Mouse (Mus musculus) lung, postnatal 36 days (tissue): Measurements from ENCODE around the gene Galnt6.

Source experiments
- DNase-seq: peaks from one replicate; pipeline ENCODE4 v3.0.0; 2022; ENCODE audit warnings: mixed read lengths

Galnt6 gene

DNA sequence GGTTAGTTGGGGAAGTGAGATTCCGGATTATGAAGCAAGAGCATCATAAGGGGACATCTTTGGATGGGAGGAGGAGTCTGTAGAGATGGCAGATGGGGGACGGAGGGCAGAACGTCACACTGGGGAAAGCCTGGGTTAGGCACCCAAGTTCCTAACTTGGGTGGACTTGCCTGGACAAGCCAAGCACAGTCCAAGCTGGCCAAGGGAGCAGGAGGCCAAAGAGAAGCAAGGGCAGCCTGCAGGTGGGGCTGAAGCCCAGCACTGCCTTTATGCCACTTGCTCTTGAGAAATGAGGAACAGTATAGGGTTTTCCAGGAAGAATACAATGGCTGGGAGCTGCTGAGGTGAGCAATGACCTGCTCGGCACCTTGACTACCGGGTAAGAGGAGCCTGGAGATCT lies 10.0 kb downstream of the Galnt6 start:
- DNase-seq = no peak

DNA sequence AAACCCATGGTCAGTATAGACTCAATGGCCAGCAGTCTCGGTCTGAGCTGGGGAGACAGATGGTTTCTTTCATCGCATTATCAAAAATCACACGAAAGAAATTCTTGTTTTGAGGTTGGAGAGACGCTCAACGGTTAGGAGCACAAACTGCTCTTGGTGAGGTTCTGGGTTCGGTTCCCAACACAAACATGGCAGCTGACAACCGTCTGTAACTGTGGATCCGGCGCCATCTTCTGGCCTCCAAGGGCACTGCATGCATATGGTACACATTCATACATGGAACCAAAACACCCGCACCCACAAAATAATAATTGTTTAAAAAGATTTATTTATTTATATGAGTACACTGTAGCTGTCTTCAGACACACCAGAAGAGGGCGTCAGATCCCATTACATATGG lies 10.6 kb downstream of the Galnt6 start:
- peak; percentile 17 for DNase-seq

DNA sequence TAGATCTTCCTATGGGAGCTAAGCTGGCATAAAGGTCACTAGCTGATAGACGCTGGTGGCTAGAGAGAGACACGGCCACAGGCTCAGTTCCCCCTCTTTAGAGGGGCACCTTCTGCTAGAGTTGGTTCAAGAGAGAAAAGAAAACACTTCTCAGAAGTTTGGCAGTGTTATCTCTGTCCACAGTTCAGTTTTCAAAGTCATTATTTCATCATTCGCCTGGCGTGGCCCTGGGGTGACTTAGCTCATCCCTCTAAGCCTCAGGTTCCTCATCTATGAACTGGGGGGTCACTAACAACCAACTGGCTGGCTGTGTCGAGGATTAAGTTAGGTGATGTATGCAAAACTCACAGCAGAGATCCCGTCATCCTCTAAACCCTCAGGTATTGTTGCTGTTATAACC lies 11.2 kb downstream of the Galnt6 start:
- no peak for DNase-seq

DNA sequence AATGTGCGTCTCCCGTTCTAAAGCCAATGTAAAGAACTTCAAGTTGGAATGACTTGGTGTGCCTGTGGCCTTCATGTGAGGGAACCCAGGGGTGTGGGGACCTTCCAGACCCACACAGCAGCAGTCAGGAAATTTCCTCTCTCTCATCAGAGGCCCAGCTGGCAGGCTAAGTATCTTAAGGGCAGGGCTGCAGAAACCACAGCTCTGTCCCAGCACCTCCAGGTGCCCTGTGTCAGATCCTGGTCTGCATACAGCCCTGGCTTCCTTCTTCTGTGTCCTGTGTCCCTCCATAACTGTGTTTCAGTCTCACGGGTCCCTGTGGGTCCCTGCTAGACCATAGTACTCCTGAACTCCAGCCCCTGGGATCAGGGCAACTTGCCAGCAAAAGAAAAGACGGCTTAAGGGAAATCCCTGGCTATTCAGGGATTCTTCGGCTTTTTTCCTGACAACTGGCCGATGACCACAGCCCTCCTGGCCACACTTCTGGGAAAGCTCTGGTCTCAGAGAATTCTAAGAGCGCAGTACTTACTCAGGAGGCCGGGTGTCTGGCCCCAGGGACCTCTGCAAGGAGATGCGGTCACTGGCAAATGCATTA lies 13.7 kb downstream of the Galnt6 start:
- no peak for DNase-seq

DNA sequence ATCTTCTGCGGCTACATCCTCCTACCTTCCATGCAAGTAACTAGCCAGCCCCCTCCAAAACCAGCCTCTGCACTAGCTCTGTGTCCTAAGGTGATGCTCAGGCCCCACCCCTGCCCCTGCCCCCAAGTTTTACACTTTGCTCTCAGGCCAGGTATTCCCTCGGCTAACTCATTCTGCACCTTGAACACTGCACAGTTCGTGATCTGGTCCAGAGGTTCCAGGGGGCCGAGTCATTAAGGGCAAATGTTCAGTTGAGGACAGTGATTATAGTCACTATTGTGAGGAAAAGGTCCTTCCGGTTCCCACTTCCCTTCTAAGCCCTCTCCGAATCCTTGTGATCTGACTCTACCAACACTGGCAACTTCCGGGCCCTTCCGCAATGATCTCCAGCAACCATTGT lies 14.7 kb downstream of the Galnt6 start:
- DNase-seq = no peak

DNA sequence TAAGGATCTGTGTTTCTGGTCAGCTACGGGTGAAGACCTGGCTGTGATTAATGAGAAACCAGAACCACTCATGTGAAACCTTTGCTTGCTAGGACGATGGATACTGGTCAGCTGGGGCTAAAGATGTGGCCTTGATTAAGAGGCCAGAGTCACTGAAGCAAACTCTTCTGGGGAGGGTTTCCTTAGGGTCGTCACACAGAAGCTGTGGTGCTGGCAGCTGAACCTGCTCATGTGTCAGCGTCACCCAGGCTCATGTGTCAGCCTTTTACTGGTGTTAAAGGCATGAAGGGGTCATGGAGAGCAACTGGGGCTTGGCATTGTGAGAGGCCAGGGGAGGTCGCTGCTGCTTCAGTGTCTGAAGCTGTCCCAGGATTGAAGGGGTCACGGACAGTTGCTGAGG lies 18.3 kb downstream of the Galnt6 start:
- no peak for DNase-seq

DNA sequence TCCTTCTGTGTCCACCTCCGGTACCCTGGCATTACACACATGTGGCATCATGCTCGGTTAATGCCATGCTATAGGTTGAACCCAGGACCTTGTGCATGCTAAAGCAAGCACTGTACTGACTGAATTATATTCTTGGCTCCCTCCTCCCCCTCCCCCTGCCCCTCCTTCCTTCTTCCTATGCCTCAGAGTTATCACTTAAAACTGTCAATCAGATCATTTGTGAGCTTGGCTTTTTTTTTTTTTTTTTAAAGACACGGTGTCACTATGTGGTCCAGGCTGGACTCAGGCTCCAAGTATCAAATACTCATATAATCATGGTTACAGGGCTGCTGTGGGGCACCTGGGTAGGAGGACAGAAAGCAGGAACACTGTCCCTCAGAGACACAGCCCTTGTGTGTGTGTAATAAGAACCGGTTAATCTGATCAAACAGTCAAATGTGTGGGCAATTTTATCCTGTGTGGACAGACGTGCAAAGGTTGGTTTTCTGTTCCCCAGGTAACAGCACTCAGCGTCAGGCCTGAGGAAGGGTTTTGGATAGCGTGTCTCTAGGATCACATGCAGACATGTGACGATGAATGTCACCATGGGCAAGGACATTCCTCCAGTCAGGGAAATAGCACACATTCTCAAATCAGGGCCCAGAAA lies 20.6 kb downstream of the Galnt6 start:
- no peak for DNase-seq

DNA sequence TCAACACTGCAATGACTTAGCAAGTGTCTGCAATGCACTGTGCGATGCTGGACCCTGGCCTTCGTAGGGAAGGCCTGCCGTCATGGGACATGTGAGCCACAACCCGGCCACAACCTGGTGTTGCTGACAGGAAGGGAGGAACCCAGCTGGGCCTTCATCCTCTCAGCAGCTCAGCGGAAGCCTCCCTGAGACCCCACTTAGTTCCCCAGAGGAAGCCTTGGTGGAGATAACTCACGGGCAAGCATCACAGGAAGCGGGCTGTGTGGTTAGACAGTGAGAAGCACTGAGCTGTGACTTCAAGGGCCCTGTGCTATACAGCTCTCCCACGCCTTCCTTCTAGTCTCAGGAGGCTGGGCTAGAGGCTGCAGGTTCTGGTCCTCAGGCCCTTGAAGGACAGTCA lies 22.9 kb downstream of the Galnt6 start:
- DNase-seq = peak; percentile 65

DNA sequence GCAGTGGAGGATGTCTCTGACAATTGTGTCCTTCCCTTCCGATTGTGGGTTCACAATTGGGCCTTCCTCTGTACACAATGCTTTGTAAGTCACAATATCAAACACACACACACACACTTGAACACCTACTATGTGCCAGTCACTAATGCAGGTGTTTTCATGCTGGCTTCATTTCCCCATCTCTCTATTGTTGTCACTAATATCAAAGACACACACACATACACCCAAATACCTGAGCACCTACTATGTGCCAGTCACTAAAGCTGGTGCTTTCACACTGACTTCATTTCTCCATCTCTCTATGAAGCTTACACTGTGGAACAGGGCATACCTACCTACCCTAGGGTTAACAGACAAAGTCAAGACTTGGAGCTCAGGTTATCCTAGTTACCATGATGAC lies 23.8 kb downstream of the Galnt6 start:
- no peak for DNase-seq

DNA sequence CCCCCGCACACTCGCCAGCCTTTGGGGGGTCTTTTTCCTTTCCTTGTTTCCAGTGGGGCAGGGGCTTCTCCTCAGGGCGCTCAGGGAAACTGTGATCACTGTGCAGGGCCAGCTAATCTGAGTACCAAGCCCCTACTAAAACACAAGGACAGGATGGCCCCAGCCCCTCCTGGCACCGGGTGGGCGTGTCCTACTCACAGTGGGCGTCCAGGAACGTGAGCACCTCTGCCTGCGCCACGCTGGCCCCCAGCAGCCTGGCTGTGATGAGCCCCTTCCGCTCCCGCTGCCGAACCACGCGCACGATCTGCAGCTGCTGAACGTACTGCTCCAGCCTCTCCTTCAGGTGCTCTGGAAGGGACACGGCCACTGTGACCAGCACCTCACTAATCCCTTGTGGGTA lies 25.3 kb downstream of the Galnt6 start:
- DNase-seq = no peak

DNA sequence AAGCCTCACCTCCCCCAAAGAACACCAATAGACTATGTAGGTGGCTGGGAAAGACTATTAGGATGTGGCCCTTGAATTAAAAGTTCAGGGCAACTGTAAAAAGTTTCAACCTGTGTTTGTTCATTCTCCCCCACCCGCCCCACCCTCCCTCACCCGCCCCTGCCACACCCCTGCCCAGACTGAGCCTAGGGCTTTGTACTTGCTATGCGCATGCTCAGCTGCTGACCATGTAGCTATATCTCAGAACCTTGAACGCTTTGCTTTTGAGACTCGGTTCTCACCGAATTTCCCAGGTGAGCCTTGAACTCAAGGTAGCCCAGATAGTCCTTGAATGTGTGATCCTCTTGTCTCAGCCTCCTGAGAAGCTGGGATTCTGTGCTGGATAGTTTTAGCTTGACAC lies 27.3 kb downstream of the Galnt6 start:
- DNase-seq = no peak

DNA sequence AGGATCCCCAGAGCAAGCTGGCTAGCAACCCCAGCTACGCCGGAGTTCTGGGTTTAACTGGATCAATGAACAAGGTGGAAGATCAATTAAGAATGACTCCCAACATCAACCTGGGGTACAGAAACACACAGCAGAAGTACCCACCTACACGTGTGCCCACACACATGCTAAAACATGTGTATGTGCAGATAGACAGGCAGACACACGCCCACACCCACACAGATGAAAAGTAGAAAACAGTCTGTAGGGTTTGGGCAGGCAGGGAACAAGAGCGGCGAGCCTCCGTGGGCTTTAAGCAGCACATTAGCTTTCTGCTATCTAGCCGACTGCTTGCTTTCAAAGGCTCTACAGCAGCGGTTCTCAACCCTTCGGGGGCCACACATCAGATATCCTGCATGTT lies 28.1 kb downstream of the Galnt6 start:
- no peak for DNase-seq

DNA sequence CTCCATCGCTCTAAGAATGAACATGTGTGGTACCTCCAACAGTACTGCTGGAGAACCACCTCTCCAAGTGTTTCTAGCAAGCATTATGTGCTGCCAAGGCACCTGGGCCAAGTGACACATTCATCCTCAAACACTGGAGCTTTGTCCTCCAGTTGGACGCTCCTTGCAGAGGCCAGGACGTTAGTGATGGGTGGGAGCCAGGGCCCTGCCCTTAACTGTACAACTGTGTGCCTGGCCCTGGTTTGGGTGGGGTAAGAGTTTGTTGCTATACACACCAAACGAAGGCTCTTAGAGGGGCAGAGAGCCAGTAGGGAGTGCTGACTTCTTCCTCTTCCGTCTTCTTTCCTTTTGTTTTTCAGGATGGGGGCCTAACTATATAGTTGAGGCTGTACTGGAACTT lies 28.8 kb downstream of the Galnt6 start:
- DNase-seq = no peak

DNA sequence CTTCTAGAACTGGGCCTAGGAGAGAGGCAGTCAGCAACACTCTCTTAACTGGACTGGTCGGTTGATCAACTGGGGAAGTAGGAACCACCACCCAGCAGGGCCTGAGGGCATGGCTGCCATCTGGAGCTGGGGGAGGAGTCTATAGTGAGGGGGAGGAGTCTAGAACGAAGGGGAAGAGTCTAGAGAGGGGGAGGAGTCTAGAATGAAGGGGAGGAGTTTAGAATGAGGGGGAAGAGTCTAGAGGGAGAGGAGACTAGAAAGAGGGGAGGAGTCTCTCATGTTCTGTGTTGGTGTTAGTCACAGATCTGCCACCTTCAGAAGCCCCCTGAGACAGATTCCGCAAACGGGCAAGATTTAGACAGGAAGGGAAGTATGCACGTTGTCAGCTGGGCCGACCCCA lies 29.8 kb downstream of the Galnt6 start:
- DNase-seq = no peak

DNA sequence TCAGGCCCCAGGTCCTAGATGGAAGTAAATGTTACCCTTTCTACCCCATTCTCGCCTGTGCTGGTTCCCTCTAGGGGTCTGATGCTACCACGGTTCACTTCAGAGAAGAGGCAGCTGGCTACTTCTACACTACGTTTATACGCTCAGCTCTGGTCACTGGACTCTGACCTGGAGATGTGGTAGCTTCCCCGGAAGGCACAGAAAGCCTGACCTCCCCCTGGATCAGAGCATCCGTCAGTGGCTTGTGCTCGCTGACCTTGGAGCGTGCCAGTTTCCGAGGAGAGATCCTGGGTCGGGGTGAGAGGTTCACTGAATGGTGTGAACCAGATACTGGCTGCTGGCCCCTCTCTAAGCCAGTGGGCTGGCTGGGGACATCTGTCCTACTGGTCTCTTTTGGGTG lies 31.1 kb downstream of the Galnt6 start:
- no peak for DNase-seq

DNA sequence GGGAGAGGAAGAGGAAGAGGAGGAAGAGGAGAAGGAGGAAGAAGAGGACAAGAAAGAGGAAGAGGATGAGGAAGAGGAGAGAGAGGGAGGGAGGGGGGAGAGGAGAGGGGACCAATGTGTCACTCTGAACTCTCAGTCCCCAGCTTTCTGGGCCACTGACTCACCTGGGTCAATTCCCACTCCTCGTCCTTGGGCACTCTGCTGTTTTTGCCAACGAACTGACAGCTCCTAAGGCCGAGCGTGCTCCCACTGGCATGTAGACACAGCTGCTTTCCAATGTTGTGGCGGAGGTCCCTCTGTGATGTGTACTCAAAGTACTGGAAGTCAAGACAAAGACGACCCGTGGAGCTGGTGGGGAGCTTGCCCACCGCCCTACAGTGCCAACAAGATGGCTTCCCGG lies 34.8 kb downstream of the Galnt6 start:
- no peak for DNase-seq

DNA sequence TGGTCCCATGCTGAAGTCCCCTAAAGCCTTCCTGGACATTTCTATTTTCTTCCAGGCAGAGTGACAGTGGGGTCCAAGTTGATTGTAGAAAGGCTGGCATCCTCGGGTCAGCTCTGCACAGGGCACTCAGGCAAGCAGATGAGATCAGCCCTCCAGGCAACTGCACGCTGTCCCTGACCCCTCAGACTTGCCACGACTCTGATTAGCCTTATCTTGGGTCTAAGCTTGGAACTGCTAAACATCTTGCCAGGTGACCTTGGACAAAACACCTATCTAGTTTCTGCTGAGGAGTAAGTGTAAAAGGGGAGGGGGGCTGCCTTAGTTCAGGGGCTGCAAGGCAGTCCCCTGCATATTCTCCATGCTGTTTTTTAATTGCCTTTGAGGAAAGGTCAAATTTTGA lies 37.2 kb downstream of the Galnt6 start:
- DNase-seq = no peak

DNA sequence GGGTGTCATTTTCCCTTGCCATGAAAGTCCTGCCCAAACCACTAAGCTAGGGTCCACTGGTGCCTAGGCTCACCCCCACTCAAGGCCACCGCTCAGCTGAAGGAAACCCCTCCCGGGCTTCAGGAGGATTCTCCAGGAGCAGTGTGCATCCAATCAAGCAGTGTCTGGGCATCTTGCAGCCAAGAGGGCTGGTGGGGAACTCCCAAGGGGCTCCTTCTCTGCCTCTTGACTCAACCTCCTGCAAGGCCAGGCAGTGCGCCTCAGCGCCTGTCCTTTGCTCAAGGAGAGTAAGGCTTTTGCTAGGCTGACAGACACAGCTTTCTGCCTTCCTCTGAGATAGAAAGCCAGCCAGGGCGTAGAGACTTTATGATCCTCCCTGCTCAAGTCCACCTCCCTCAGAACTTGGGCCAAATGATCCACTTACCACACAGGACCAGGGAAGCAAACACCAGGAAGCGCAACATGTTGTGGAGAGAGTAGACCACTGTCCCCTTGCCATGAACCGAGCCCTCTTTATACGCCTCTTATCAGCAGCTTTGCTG lies 41.7 kb downstream of the Galnt6 start, which contains the start of gene Cela1:
Cela1 (minus strand) TSS at position 492 of the 542 bp plus-strand sequence.
- no peak for DNase-seq

DNA sequence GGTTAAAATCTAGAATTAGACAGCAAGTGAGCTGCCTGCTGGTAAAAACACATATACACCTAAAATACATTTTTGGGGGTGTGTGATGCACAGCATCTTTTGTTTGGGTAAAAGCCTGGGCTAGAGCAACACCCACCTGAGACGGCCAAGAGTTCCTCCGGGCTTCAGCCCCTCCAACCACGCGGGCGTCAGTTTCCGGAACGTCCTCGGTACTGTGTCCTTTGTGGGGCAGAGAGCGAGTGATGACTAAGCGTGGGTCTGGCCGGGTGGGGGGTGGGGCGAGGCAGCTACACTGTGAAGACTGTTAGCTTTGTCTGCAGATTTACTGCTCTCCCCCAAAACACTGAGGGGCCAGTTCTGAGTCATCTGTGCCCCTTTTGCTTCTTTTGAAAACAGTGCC lies 42.2 kb downstream of the Galnt6 start:
- no peak for DNase-seq

DNA sequence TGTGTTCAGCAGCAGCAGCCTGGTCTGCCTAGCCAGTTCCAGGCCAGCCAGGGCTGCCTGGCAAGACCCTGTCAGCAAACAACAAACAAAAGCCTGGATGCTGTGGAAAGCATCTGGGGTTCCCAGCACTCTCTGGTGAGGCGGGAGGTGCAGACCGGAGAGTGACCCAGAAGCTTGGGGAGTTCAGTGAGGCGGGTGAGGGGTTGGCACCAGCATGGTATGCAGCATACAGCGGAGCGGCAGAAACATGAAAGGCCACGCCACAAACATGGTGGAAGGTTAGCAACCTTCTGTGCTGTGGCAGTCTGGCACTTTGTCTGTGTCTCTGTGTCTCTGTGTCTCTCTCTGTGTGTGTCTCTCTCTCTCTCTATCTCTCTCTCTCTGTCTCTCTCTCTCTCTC lies 42.7 kb downstream of the Galnt6 start:
- DNase-seq = no peak

DNA sequence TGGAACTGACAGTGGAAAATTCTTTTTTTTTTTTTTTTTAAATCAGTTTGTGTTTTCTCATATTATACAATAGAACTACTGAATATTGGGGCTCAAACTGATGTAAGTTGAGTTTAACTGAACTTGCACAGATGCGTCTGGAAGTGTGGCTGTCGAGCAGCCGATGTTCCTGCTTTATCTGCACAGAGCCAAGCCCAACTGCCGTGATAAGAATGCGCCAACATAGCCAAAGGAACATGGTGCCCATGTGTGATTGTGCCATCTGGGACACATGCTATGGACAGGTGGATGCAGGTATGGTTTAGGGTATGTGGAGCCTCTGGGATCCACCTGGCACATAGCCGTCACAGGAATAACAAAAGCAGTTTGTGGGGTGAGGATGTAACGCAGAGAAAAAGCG lies 43.3 kb downstream of the Galnt6 start:
- no peak for DNase-seq

DNA sequence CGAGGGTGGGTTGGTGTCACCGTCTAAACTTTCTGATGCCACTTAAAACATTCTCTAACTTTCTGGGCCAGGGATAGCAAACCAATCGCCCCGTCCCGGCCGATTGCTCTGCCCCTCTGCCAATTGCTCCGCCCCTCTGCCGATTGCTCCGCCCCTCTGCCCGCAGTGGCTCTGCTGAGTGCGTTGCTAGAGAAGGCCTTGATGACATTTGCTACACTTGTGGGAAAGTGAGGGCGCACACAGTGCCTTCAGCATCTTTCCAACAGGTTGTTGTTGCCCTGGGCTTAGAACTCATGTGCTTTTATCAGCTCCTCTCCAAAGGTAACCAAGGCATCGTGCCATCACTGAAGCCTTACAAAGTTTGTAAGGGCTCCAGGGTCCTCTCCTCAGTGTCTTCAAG lies 43.9 kb downstream of the Galnt6 start:
- no peak for DNase-seq

DNA sequence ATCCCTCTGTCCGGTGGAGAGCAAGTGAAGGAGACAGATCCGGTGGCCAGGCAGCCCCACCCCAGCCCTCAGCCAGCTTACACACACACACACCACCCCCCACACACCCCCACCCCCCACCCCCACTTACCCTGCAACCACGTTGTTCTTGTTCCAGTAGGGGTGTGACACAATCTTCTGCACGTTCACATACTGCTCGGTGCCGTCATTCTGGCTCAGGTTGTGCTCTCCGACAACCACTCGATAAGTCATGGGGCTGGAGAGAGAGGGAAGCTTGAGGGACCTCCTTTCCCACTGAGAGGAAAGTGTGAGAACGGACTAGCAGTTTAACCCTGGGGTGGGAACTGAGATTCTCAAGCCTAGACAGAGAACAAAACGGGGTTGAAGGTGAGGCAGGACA lies 44.7 kb downstream of the Galnt6 start:
- DNase-seq = no peak

DNA sequence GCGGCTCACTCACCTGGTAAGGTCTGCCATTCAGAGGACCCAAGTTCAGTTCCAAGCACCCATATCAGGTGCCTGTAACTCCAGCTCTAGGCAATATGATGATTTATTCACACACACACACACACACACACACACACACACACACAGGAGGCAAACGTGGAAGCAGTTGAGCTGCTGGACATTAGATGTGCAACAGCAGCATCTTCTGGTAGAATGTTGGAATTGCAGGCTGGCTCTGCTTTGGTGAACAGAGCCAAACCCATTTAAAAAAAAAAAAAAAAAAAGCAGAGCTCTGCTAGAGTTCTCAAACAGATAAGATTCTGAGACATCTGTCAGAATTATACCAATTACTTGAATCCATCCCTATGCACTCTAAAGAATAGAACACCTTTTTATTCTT lies 46.1 kb downstream of the Galnt6 start:
- DNase-seq = peak; percentile 94

DNA sequence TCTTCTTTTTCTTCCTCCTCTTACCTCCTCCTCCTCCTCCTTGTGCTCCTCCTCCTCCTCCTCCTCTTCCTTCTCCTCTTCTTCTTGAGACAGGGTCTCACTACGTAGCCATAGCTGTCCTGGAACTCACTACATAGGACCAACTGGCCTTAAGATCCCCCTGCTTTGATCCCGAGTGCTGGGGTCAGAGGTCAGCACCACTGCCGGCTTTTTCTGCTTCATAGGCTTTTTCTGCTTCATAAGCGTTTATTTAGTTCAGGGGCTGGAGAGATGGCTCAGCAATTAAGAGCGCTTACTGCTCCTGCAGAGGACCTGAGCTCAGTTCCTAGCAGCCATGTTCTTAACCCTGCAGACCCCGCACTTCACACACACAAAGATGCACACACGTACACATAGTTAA lies 47.4 kb downstream of the Galnt6 start:
- DNase-seq = no peak
